Mouse (Mus musculus) midbrain, embryonic 15.5 days (tissue): ENCODE measurements around the gene Rubcn. TPM values are rescaled to one million over a fixed set of nuclear protein-coding genes. Genes with fewer than 3 reads are reported as not detected.

Source experiments
- ATAC-seq: fragments of 200-750 bp; cut with Nextera tagmentation; replicated peaks from 2 replicates; pipeline ENCODE4 v1.8.0; 2017; ENCODE audit warnings: moderate TSS enrichment
- H3K27ac ChIP-seq: fragments of 300-500 bp; sonication (generic); 2 replicates; pipeline ENCODE4 v1.5.1; 2015; ENCODE audit warnings: mild to moderate bottlenecking, inconsistent platforms
- H3K27me3 ChIP-seq: fragments of 300-500 bp; sonication (generic); replicated peaks from 2 replicates; pipeline ENCODE4 v1.6.1; 2015; ENCODE audit warnings: inconsistent platforms
- H3K36me3 ChIP-seq: fragments of 300-500 bp; sonication (generic); replicated peaks from 2 replicates; pipeline ENCODE4 v1.6.1; 2015; ENCODE audit warnings: inconsistent platforms
- H3K4me1 ChIP-seq: fragments of 300-500 bp; sonication (generic); 2 replicates; pipeline ENCODE4 v1.6.1; 2015; ENCODE audit warnings: inconsistent platforms
- H3K4me2 ChIP-seq: fragments of 300-500 bp; sonication (generic); 2 replicates; pipeline ENCODE4 v1.6.1; 2015; ENCODE audit warnings: inconsistent platforms, mild to moderate bottlenecking, moderate library complexity
- H3K4me3 ChIP-seq: fragments of 300-500 bp; sonication (generic); 2 replicates; pipeline ENCODE4 v1.5.1; 2015; ENCODE audit warnings: mild to moderate bottlenecking, inconsistent platforms
- H3K9ac ChIP-seq: fragments of 300-500 bp; sonication (generic); 2 replicates; pipeline ENCODE4 v1.6.1; 2015; ENCODE audit warnings: mild to moderate bottlenecking, inconsistent platforms
- H3K9me3 ChIP-seq: fragments of 300-500 bp; sonication (generic); 2 replicates; pipeline ENCODE4 v1.6.1; 2016; ENCODE audit warnings: inconsistent platforms
- WGBS: fragments of 180-500 bp; shearing (Covaris S2); methylation state at CpG from one replicate; pipeline ENCODE4 v1.1.7; 2015; ENCODE audit warnings: mixed read lengths; 5-methylcytosine and 5-hydroxymethylcytosine counted together
- polyA plus RNA-seq: library from polyadenylated mRNA; unstranded; fragments of >200 nt; fragmentation: Nextera tagmentation; extraction: Ambion mirVana; gene quantifications from 2 replicates; pipeline ENCODE4 v1.2.1, GENCODE M21; 2015

The Rubcn gene
- polyA plus RNA-seq, 1 experiment from 2014 or later: 38.0 TPM

DNA sequence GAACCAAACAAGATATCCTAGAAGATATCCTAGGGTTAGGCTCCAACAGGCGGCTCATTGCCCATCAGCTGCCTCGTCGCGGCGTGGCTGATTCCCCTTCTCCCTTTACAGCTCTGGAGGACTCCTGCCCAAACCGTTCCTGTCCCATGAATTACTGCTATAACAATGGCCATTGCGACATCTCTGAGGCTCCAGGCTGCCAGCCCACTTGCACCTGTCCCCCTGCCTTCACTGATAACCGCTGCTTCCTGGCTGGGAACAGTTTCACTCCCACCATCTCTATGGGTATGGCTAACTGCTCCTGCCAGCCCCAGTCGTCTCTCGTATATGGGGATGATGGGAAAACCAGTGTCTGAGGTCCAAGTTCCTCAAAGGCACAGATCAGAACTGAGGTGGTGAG, 100.9 kb downstream of the Rubcn start:
- no peak overlapping the region for H3K4me2 ChIP-seq
- no peak for ATAC-seq
- H3K4me1 ChIP-seq: no peaks in the 10 kb centered on the region
- no peak overlapping the region for H3K4me3 ChIP-seq
- H3K27me3 ChIP-seq: no peaks in the 10 kb centered on the region
- no peaks in the 10 kb centered on the region for H3K36me3 ChIP-seq
- WGBS: 78% methylated on average over 10 of the region's 10 CpGs
- H3K27ac ChIP-seq: no peak overlapping the region
- no peaks in the 10 kb centered on the region for H3K9me3 ChIP-seq
- H3K9ac ChIP-seq: no peak overlapping the region

Other genes starting within 250 kb of the Rubcn start
- 22.0 and 24.2 TPM in 2 replicates for gene Tnk2, start 233.9 kb downstream of the Rubcn start, polyA plus RNA-seq
- gene Muc4, start 141.9 kb downstream of the Rubcn start, polyA plus RNA-seq: not detected in 2 replicates
- not detected in 2 replicates for gene Muc20, start 80.3 kb downstream of the Rubcn start, polyA plus RNA-seq
- gene Smbd1, start 67.3 kb downstream of the Rubcn start, polyA plus RNA-seq: not detected in 2 replicates
- gene Fyttd1, start 266 bp downstream of the Rubcn start, polyA plus RNA-seq: 100 and 110 TPM in 2 replicates
- 43.0 and 56.3 TPM in 2 replicates for gene Lrch3, start 36.3 kb upstream of the Rubcn start, polyA plus RNA-seq
- gene Iqcg, start 178.5 kb upstream of the Rubcn start, polyA plus RNA-seq: 6.4 and 7.1 TPM in 2 replicates
- 404 and 412 TPM in 2 replicates for gene Rpl35a, start 178.7 kb upstream of the Rubcn start, polyA plus RNA-seq
- gene Lmln, start 184.8 kb upstream of the Rubcn start, polyA plus RNA-seq: 5.1 and 6.6 TPM in 2 replicates